Mouse (Mus musculus): Measurements from ENCODE around the gene Yipf3.
A peak's percentile ranks its signal among the peaks of the same experiment; 100 is the strongest.

Gene Yipf3

DNA sequence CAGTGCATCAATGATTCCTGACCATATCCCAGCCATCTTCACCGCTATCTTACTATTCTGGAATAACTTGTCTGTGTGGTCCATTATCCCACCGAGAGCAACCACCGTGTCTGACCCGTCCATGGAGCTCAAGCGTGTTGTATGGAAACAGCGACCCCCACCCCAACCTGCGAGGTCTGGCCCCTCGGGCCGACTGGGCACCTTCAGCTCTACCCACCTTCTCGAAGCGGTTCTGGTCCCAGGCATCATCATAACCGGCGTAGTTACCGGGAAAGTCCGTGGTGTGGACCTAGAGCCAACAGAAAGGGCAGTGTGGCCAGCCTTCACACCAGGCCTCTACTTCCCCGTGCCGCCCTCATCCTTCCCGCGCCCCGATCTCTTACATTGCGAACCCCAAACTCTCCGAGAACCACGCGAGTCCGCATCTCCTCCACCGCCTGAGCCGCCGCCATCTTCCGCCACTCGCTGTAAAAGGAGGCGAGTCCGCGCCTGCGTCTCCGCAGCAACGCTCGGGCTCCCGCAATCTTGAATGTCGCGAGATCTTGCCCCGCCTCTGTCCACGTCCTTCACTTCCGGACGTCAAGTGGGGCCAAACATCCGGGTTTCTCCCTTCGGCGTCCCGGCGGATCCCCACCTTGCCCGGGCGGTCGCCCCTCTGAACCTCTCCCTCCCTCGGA, at the start of gene Yipf3, which contains the start of gene Polr1c:
Gene Yipf3, plus strand, starts transcription at position 569 of the 677 bp plus-strand sequence.
Gene Polr1c, minus strand, starts transcription at position 543 of the 677 bp plus-strand sequence.
- DNase-seq, result peak; percentile 99

DNA sequence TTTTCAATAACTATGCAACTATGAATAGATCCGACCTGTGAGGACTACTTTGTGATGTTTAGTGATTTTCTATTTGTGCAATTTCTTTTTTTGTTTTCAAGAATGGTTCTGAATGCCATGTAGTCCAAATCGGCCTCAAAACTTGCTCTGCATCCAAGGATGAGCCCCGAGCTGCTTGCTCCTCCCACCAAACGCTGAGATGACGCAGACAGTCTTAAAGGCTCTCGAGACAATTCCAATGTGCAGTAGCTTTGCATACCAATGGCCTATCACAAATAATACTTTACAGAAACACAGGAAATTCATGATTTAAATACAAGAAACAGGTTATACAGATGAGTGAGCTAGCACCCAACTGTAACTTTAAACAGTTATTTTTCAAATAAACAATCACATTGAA, 46.7 kb upstream of the Yipf3 start:
- no peak for DNase-seq

DNA sequence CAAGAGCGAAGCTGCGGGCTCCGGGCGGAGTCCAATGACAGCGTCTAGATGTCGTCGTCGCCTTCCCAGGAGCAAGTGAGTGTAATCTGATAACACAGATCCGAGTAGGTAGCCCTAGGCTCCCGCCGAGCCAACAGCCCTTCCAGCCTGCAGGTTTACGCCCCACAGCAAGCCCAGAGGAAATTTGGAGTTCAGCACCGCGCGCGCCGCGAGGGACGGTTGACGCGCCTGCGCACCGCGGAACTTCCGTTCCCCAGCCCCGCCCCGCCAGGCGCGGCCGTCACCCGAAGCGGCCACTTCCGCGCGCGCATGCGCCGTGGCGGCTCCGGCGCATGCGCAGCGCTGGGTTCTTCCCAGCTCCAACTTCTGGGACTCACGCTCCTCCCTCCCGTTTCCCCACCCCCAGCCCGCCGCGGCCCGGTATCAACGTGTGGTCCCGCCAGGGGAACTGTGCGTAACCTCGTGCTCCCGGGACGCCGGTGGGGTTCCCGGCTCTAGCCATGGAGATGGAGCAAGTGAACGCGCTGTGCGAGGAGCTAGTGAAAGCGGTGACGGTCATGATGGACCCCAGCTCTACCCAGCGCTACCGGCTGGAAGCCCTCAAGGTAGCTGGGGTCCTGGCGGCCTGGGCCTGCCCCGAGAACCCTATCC, 45.3 kb upstream of the Yipf3 start, which contains the start of the genes Polh and Xpo5:
Gene Polh, minus strand, starts transcription at position 225 of the 651 bp plus-strand sequence.
Gene Xpo5, plus strand, starts transcription at position 362 of the 651 bp plus-strand sequence.
- DNase-seq, result peak; percentile 99

DNA sequence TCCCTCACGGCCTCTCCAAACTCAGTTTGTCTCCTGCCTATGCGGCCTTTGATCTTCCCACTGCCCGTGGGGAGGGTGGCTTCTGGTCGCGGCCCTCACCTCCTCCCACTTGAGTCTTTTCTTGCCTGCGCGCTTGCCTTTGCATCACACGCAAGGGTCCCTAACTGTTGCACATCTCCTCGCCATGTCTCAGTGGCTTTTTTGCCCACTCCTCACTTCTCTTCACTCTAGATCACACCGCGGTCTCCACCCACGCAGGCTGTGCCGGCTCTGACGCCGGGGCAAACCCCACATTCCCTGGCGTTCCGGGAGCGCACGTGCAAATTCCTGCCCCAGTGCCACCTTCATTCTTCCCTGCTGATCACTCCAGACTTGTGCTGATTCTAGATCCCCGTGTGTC, 44.8 kb upstream of the Yipf3 start:
- DNase-seq, result no peak

DNA sequence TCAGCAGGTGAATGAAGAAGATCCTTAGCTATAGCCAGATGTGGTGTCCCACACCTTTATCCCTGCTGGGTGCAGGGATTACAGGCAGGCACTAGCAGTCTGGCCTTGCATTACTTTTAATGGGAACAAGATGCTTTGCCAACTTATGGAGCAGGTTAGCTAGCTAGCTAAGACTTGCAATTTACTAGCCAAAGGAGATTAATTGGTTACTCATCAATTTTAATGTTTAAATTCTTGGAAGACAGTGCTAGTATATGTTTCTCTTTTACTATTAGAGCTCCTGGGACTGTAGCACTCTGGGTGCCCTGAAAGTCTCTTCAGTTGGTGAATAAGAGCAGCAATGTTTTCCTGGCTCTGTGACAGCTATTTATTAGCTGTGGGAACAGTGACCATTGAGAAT, 41.2 kb upstream of the Yipf3 start:
- no peak for DNase-seq

DNA sequence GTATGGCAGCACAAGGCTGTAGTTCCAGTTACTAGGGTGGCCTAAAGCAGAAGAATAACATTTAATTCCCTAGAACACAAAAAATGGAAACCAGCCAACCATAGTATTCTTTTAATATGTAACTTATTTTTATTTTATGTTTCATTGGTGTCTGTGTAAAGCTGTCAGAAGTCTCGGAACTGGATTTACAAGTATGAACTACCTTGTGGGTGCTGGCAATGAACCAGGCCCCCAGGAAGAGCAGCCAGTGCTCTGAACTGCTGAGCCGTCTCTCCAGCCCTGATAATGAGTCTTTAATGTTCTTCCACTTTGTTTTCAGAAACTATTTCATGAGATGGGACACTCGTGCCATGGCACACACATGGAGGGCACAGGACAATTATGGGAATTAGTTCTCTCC, 37.3 kb upstream of the Yipf3 start:
- no peak for DNase-seq

DNA sequence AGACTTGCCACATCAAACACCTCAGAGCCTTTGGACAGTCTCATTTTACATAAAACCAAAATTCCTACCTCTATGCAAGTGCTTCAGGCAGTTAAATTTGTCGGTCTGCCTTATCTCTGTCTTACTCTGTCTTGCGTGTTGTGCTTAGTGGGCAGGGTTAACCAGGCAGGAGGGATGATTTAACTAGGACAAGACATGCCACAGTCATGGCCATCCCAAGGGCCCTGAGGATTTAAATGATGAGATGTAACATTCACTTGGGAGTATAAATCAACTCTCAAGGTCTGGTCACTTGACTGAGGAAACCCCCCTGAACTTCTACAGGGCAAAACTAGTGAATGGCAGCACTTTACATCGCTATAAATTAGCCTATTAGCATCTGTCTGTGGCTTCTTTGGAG, 26.3 kb upstream of the Yipf3 start:
- DNase-seq, result no peak

DNA sequence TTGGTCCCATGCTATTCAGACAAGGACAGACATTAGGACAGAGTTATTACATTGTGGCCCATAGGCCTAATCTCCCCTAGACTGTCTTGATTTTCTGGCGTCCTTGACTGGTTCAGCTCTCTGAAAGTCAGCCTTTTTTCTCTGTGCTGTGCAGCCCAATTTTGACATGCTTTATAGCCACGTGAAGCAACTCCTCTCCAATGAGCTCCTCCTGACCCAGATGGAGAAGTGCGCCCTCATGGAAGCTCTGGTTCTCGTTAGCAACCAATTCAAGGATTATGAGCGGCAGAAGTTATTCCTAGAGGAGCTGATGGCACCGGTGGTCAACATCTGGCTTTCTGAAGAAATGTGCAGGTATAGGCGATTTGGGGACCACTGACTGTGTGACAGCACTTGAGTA, 20.3 kb upstream of the Yipf3 start:
- no peak for DNase-seq

DNA sequence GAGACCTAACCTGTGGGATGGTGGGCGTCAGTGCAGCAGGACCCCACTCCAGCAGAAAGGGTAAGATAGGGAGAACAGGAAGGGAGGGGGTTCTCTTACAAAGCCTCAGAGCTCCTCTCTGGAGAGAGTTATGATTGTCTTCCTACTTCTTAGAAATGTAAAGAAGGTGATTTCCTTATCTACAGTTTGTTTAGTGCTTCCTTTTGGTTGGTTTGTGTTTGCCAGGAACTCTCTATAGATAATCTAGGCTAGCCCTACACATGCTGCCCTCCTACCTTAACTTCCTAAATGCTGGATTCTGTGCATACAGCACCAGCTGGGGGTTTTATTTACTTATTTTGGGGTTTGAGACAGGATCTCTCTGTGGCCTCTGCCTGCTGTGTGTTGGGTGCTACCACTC, 11.8 kb upstream of the Yipf3 start:
- DNase-seq, result no peak

DNA sequence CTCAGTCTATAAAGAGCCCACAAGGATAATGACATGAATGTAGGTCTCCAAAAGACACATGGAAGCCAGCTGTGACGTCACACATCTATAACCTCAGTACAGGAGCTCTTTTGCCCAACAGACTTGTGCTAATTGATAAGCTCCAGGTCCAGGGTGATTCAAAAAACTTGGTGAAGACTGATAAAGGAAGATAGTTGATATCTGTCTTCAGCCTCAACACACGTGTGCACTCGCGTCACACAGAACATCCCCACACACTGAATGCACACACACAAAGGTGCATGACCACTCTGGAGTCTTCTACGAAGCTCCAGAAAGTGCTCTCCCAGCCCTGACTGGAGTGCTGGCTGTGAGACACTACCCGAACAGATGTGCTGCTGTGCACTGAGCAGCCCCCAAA, 10.8 kb upstream of the Yipf3 start:
- no peak for DNase-seq

DNA sequence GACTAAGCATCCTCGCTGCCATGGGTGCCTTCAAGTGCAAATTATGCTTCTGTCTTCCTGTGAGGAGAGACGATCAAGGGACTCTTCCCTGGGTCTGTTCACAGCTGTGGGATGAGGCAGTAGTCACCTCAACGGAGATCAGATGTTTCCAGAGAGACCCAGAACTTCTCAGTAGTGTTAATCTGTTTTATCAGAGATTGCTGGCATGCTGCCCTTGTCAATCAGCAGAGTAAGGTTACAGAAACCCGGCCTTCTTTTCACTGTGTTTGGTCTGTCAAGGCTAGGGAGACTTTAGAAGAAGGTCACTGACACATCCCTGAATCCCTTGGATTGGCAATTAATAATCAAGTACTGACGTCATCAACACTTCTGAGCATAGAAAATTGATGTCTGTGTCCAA, 10.4 kb upstream of the Yipf3 start:
- DNase-seq, result no peak

DNA sequence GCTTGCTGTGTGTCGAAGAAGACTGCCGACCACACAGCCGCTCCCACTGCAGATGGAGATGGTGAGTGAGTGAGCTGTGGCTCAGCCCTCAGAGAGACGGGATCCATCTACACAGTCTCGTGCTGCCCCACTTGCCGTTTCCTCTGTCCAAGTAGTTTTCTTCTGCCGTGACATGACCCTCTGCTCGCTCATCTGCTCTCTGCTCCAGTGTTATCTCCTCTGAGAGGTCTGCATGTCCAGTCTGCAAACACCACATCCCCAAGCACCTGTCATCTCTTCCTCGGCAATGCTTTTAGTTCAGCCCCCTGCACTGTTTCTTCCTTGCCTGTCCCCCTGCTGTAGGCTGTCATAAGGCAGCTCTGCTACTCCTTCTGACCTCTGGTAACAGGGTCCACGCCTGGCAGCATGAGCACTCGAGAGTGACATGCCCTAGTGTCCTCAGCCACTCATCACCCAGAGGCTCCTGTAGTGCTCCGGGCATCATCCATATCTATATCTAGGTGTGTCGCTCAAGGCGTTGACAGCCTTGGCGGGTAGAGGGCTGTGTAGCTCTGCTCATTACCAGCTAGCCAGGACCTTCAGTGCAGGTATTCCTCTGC, 8.3 kb upstream of the Yipf3 start:
- DNase-seq, result peak; percentile 87

DNA sequence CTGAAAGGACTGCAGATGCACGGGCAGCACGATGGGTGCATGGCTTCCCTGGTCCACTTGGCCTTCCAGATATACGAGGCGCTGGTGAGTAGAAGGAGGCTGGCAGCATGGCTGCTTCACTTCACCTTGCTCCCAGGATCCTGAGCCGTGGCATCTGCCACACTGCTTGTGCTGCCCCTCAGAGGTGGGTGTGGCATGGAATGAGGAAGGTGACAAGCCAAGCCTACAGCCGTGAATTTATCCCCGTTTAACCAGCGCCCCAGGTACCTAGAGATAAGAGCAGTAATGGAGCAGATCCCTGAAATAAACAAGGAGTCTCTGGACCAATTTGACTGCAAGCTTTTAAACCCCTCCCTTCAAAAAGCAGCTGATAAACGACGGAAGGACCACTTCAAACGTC, 6.4 kb upstream of the Yipf3 start:
- DNase-seq, result no peak

DNA sequence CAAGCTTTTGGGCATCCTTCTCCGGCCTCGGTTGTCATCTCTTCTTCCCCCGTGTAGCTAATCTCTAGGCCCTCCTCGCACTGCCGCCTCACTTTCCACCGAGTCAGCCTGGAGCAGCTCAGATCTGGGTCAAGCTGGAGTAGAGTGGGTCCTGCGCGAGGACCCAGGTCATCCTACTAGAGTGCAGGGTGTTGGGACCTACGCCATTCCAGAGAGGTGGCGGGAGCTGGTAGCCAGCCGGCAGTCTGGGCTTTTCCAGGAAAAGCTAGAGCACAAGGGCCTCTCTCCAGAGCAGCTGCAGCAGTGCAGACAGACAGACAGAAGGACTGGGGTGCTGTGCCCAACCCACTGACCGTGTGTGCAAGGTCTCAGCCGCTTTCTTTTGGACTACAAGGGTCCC, 5.6 kb upstream of the Yipf3 start:
- no peak for DNase-seq

DNA sequence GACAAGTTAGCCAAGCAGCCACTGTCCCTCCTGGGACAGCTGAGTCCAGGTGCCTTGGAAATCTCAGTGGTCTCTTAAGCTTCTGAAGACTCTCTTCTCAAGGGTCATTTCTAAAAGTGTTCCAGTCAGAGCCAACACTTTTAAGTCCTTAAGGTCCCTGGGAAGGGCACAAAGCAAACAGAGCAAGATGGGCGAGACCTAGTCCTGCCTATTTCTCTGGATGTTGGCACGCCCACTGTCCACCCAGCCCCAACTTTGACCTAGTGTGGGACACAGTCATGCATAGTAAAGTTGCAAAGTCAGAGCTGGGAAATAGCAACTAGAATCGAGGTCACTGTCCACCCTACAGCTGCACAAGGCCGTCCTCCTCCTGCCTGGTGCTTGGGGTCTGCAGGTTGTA, 4.9 kb upstream of the Yipf3 start:
- no peak for DNase-seq

DNA sequence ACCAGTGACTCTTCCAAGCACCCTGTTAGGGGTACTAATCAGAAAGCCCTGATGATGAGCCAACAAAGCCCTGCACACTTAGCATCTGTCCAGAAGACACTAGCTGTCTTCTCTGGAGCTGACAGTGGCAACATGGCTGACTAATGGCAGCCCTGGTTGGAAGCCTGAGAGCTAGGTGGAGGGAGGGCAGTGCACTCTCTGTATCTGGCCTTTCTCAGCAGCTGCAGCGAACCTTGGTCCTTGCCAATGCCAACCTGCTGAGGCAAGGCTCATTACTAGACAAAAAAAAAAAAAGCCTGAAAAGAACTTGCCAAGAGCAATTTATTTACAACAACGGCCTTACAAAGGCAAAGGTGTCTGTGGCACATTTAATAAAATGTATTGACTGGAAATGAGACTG, 4.3 kb upstream of the Yipf3 start:
- no peak for DNase-seq

DNA sequence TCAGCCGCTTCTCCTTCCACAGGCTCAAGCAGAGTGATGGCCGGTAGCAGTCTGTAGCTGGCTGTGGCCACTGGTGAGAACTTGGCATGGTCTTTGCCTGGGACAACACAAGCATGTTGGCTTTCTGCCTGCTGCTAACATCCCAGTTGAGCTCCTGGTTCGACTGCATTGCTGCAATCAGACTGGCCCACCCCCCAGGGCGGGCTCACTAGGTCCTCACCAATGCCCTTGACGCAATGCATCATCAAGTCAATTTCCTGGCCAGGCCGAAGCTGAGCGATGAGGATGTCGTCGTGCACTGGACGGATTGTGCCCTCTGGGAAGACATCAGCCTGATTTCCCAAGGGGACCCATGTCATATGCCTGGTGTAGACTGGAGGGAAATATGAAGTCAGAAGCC, 3.3 kb upstream of the Yipf3 start:
- peak; percentile 95 for DNase-seq

DNA sequence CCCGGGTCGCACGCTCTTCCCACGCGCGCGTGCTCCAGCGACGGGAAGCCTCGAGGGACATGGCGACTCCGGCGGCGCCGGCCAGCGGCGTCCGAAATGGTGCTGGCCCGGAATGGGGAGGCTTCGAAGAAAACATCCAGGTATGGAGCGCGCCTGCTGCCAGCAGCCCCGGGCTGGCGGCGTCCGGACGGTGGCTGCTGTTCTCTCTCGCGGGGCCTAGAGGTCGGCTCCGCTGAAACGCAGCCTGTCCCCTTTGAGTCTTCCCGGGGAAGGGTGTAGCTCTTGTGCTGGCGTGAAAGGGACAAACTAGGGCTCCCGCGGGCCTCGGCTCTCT, 276 bp downstream of the Yipf3 start:
- DNase-seq, result no peak

DNA sequence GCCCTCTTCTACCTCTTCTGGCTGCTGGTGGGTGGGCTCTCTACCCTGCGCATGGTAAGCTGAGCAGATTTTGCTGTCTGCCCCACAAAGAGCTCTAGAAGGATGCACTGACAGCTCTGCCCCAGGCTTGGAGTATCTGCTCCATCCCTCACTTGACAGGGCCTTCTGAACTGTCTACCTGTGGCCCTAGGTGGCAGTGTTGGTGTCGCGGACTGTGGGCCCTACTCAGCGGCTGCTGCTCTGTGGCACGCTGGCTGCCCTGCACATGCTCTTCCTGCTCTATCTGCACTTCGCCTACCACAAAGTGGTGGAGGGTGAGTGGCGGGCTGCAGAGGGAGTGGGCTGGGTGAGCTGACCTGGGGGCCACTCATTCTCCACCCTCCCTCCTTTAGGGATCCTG, 3.3 kb downstream of the Yipf3 start:
- DNase-seq, result no peak

DNA sequence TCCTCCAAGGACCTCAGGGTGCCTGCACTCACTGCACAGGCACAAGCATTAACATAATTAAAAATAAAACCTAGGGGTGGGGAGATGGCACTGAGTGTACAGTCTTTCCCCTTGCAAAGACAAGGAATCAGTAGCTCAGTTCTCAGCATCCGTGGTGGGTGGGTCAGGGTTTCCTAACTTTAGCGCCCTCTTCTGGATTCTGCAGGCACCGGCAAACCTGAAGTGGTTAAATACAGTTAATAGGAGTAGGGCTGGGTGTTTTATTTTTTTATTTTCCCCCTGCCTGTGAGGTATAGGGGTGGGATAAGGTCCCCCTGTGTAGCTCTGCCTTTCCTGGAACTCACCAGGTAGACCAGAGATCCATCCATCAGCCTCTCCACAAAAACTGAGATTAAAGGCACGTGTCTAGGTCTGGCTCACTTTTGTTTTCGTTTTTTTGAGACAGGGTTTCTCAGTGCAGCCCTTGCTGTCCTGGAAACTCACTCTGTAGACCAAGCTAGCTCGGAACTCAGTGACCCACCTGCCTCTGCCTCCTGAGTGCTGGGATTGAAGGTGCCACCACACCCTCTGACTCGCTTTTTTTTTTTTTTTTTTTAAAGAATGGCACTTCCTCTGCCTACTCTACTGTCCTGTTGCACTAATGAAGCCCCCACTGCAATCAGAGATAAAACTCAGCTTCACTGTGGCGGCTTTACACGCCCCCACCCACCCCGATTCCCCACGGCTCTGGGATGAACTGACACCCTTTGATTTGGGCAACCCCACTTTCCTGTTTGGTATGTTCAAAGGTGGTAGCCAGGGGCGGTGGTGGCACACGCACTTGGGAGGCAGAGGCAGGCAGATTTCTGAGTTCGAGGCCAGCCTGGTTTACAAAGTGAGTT, 4.9 kb downstream of the Yipf3 start:
- peak; percentile 91 for DNase-seq

DNA sequence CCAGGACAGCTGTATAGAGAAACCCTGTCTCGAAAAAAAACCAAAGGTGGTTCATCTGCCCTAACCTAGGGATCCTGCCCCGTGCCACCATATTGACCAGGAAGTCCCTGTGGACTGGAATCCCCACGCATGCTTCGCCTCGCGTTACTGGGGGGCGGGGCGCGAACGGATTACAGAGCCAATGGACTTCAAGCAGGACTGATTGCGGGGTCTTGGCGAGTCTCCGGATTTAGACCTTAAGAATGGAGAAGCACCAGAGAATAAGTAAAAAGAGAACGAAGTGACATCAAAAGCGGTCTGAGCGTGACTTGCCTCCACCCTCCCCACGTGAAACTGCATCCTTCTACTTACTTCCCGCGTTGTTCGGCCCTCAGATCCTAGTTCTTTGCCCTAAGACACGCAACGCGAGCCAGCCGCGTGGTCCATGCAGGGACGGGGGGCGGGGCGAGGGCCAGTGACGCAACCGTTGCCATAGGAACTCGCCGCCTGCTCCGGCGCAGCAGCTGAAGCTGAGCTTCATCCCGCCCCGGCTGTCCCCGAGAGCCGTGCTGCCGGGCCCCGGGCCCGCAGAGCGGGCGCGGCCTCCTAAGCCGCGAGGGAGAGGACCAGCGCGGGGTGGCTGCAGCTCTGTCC, 5.7 kb downstream of the Yipf3 start, which contains the start of gene Lrrc73:
Gene Lrrc73, plus strand, starts transcription at position 80 of the 633 bp plus-strand sequence.
- DNase-seq, result peak; percentile 99

DNA sequence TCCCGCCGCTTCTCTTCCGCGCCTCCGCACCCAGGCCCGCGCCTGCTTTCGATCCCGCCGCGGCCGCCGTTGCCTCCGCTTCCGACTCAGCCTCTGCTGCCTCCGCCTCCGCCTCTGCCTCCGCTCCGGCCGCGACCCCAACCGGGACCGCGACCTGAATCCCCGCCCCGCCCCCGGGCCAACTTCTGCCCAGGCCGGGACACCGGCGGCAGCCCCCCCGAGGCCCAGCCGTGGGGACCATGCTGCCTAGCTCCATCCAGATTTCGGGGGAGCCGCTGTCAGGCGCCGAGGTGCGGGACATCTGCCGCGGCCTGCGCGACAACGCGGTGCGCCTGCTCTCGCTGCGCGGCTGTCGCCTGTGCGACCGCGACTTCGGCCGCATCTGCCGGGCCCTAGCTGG, 6.2 kb downstream of the Yipf3 start:
- no peak for DNase-seq

DNA sequence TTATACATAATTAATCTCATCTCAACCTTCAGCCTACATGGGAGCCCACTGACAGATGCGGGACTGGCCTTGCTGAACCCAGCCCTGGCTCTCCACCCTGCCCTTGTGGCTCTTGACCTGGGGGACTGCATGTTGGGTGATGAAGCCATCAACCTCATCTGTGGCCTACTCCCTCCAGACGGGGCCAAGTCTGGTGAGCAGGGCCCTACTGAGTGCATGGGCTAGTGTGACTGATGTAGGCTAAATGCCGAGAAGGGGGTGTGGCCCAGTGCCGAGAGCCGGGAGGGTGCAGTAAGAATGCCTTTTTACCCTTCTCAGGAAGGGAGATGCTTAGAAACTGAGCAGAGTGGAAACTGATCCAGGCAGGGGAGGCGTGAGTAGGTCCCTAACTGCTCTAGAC, 7.3 kb downstream of the Yipf3 start:
- DNase-seq, result peak; percentile 93
